Mouse (Mus musculus): ENCODE data around the gene Tmem119.

DNA sequence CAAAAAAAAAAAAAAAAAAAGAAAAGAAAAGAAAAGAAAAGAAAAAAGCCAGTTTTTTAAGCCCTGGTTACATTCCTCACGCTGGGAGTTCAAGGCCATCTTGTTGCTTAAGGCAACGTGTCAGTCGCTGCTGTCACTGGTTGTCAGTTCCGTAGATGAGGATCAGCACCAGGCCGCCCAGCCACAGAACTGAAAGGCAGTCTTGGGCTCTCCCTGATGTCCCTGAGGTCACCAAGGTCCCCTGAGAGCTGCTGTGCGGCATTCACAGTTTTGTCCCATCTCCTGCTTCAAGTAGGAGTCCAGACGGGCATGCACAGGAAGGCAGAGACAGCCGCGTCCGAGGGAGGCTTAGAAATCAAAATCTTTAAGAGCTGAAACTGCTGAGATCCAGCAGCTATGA is 24.7 kb downstream of the Tmem119 start:
- TF ChIP-seq CTCF (IDR thresholded peaks at IDR 0.05; ENCODE audit: borderline replicate concordance, control insufficient read depth, extremely low read depth, insufficient read depth, low read length, poor library complexity) (no peak), POLR2A (IDR thresholded peaks at IDR 0.05; ENCODE audit: control insufficient read depth, extremely low read depth, insufficient read depth, low read length, poor library complexity) (no peak)
